19 mouse cellular contexts compared by ENCODE assay signal in genomic region chr6:33516798-33517197, GRCm38 (mm10).
A peak's percentile ranks its signal among the peaks of the same experiment; 100 is the strongest.
DNase-seq lines count a peak whose midpoint lies in the region; ATAC-seq and TF ChIP-seq lines count a peak whose summit lies in the region.
"Had no signal": no experiment of that assay in that cellular context is flagged by ENCODE, and none has a peak within 500 bp of the region (broad histone marks: within the 10 kb centered on the region; RNA-seq: fewer than 3 reads in every experiment).

No protein-coding gene starts in this region.

- WGBS in heart, embryonic 10.5 days = 88% methylated on average over 6 of the region's 6 CpGs
- WGBS in hindbrain, postnatal 0 days = 84% methylated on average over 6 of the region's 6 CpGs

- no peaks in the 10 kb centered on the region for H3K9me3 ChIP-seq in heart, embryonic 10.5 days
- no peaks in the 10 kb centered on the region for H3K9me3 ChIP-seq in hindbrain, postnatal 0 days (ENCODE audit: low read length)
- H3K9me3 ChIP-seq: hindbrain, embryonic 10.5 days; midbrain, embryonic 13.5 days had no signal

- H3K36me3 ChIP-seq in heart, embryonic 10.5 days = no peaks in the 10 kb centered on the region
- no peaks in the 10 kb centered on the region for H3K36me3 ChIP-seq in hindbrain, postnatal 0 days (ENCODE audit: insufficient read depth, low read length)
- H3K36me3 ChIP-seq: hindbrain, embryonic 10.5 days; midbrain, embryonic 13.5 days had no signal

- peak; percentile 31 to 47 for DNase-seq in cerebellum, postnatal 10 days
- no peak for DNase-seq in cerebellum, postnatal 4 days (ENCODE audit: low spot score in 2 of 2)
- peak; percentile 4 to 12 for DNase-seq in heart, adult 9 months (ENCODE audit: low spot score in 2 of 2)
- no peak for DNase-seq in heart, embryonic 10.5 days (ENCODE audit: low spot score)
- peak; percentile 17 to 28 for DNase-seq in gastrocnemius, postnatal 36 days
- DNase-seq in hindbrain, postnatal 0 days (ENCODE audit: low spot score) = no peak
- no peak for DNase-seq in adrenal gland, adult 8-10 months
- DNase-seq: adrenal gland, adult 2 months; cerebellum, adult 11 months; kidney, adult 8-10 months; kidney, postnatal 4 days; left cerebral cortex, postnatal 4 days; lung, adult 18-20 months; lung, postnatal 36 days; retina, postnatal 1 day had no signal

- H3K27ac ChIP-seq in heart, embryonic 10.5 days = no peak overlapping the region
- H3K27ac ChIP-seq in bone marrow macrophage, adult 2 months (ENCODE audit: insufficient read depth, low read depth, low read length) = peak overlapping the region; percentile 62
- no peak overlapping the region for H3K27ac ChIP-seq in hindbrain, postnatal 0 days
- H3K27ac ChIP-seq: hindbrain, embryonic 10.5 days; midbrain, embryonic 13.5 days had no signal

- H3K9ac ChIP-seq in hindbrain, postnatal 0 days (replicated peaks; ENCODE audit: low read length) = no peak overlapping the region
- H3K9ac ChIP-seq: midbrain, embryonic 13.5 days had no signal

- no peaks in the 10 kb centered on the region for H3K27me3 ChIP-seq in heart, embryonic 10.5 days (ENCODE audit: insufficient read depth, poor library complexity, severe bottlenecking)
- no peaks in the 10 kb centered on the region for H3K27me3 ChIP-seq in hindbrain, postnatal 0 days (ENCODE audit: insufficient read depth, low read length)
- H3K27me3 ChIP-seq: midbrain, embryonic 13.5 days had no signal

- TF ChIP-seq POLR2A in bone marrow macrophage, adult 2 months (IDR thresholded peaks at IDR 0.05; ENCODE audit: borderline replicate concordance, low read depth, low read length) = no peak

- ATAC-seq in hindbrain, postnatal 0 days = no peak
- ATAC-seq: midbrain, embryonic 13.5 days had no signal

- H3K4me3 ChIP-seq in heart, embryonic 10.5 days = no peak overlapping the region
- no peak overlapping the region for H3K4me3 ChIP-seq in bone marrow macrophage, adult 2 months (ENCODE audit: insufficient read depth, low read length)
- H3K4me3 ChIP-seq in hindbrain, postnatal 0 days (ENCODE audit: low read length) = no peak overlapping the region
- H3K4me3 ChIP-seq: hindbrain, embryonic 10.5 days; midbrain, embryonic 13.5 days; myocyte had no signal

- TF ChIP-seq CTCF in bone marrow macrophage, adult 2 months (IDR thresholded peaks at IDR 0.05; ENCODE audit: low read depth, low read length) = no peak
- no peak for TF ChIP-seq CTCF in hindbrain, postnatal 0 days (IDR thresholded peaks at IDR 0.05; ENCODE audit: low read depth)

- H3K4me1 ChIP-seq in heart, embryonic 10.5 days = peaks cover 3% of the 10 kb centered on the region; the same call in 1 of the 2 replicates
- H3K4me1 ChIP-seq in bone marrow macrophage, adult 2 months (ENCODE audit: control insufficient read depth, insufficient read depth, low read length) = peaks cover 19% of the 10 kb centered on the region
- H3K4me1 ChIP-seq in hindbrain, postnatal 0 days (ENCODE audit: insufficient read depth, low read length) = no peaks in the 10 kb centered on the region

- intact Hi-C loops in gastrocnemius, postnatal 36 days (cut with DNase I) = no loop called here

- no peak overlapping the region for H3K4me2 ChIP-seq in hindbrain, postnatal 0 days (ENCODE audit: low read depth, low read length)
- H3K4me2 ChIP-seq: midbrain, embryonic 13.5 days had no signal

Comparison
In these comparisons a context has a peak if more than half of its experiments do, and no peak if none do; other contexts are left out.
1. DNase-seq: peak in cerebellum, postnatal 10 days (2 of 2), heart, adult 9 months (2 of 2) and gastrocnemius, postnatal 36 days (2 of 2); none in cerebellum, postnatal 4 days (0 of 2), heart, embryonic 10.5 days (single experiment), hindbrain, postnatal 0 days (single experiment) and adrenal gland, adult 8-10 months (single experiment).